Mouse (Mus musculus): ENCODE measurements at regions not wholly inside any gene's neighbourhood (a gene's known extent, or its start where the extent isn't known, plus 50 kb on each side); places are given as distances from the start of the nearest gene placed in this dataset.

DNA sequence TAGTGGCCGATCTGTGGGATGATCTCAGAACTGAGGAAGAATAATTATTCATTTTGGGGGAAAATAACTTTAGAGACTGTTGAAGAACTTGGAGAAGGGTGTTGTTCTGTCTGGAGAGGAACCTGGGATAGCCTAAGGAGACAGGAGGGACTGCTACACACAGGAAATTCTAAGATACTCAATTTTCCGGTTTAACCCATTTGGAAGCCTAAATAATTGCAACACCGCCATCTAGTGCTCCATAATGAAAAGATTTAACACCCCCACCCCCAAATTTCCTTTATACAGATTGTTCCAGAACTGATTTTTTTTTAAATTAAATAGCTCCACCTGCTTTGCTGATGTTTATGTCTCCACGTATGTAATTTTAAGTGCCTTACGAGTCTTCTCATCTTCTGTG lies 157.2 kb upstream of the Adgra3 start:
- TF ChIP-seq POLR2A (IDR thresholded peaks at IDR 0.05; ENCODE audit: borderline replicate concordance, insufficient read depth, low read length), result no peak
- no peak for TF ChIP-seq CTCF (IDR thresholded peaks at IDR 0.05; ENCODE audit: borderline replicate concordance, insufficient read depth, low read depth, low read length)
